Mouse (Mus musculus): ENCODE measurements around the gene Trim16. TPM values are rescaled to one million over a fixed set of nuclear protein-coding genes. Genes with fewer than 3 reads are reported as not detected.
A peak's percentile ranks its signal among the peaks of the same experiment; 100 is the strongest.

The Trim16 gene
- total RNA-seq, 1 experiment from 2014 or later, result 16.1 TPM

DNA sequence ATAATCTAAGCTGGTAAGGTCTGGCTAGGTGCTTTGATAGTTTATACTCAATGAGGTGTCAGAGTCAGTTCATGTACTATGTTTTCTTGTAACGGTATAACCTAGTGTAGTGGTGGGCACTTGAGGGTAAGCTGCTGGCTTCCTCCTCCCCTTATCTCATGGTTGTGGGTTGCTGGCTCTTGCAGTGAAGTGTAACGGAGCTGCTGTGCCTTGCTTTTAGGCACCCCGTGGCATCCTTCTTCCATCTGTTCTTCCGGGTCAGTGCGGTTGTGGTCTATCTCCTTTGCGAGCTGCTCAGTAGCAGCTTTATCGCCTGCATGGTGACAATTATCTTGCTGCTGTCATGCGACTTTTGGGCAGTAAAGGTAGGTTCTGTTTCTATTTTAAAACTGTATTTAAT lies 63.4 kb downstream of the Trim16 start:
- peak; percentile 51 for ATAC-seq (replicated peaks; ENCODE audit: low read depth, poor library complexity, severe bottlenecking)

DNA sequence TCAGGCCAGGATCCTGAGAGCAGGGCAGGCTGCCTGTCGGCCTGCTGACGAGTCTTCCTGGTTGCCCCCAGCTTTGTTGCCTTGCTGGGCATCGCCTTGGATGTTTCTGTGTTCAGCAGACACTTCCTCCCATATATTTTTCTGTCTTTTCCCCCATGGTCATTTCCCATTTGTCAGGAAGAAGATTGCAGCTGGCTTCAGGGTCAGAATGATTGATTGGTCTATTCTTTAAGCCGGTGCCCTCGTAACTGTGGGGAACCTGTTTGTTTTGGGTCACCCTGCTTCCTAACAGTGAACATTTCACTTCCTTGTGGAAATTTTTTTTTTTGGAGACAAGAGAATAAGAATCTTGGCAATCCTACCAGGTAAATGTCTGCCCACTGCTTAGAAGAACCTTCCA lies 65.3 kb downstream of the Trim16 start:
- ATAC-seq (replicated peaks; ENCODE audit: low read depth, poor library complexity, severe bottlenecking), result no peak

DNA sequence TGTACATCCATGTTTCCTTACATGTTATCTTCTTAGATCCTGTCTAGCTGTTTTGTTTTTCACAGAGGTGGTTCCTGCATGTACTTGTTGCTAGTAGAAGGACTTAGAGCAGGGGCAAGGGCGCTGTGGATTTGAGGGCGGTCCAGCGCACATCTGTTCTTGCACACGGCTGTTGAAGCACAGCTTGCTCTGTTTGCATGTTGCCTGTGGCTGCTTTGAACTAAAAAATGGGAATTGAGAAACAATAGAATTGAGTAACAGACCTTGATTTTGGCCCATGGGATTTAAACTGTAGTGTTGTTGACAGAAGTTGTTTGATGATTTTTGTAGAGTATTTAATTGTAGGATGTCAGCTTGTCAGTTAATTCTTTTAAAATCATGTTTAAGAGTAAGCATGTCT lies 70.8 kb downstream of the Trim16 start:
- no peak for ATAC-seq (replicated peaks; ENCODE audit: low read depth, poor library complexity, severe bottlenecking)

DNA sequence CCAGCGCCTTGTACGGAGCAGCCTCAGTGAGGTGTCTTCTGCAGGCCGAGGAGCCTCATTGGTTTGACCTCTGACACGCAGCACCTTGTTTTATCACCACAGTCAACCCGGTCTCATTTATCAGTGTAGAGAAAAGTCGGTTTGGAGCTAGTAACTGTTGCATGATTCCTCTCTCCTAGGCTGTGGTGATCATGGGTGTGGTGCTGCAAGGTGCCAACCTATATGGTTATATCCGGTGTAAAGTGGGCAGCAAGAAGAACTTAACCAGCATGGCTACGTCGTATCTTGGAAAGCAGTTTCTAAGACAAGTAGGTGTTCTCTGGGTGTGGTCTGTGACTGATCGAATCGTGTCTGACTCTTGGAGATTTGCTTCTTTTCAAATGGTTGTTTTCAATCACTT lies 71.7 kb downstream of the Trim16 start:
- no peak for ATAC-seq (replicated peaks; ENCODE audit: low read depth, poor library complexity, severe bottlenecking)

Other genes with a start within 250 kb of the Trim16 start
- gene Trpv2, start 245.7 kb upstream of the Trim16 start, total RNA-seq (2017), result 13.0 and 15.9 TPM in 2 replicates
- 1.8 and 6.9 TPM in 2 replicates for gene Lrrc75a, start 171.7 kb upstream of the Trim16 start, total RNA-seq (2017)
- 13.0 and 28.6 TPM in 2 replicates for gene Mmgt2, start 171.6 kb upstream of the Trim16 start, total RNA-seq (2017)
- gene Zfp287, start 88.3 kb upstream of the Trim16 start, total RNA-seq (2017), result 1.6 and 3.9 TPM in 2 replicates
- gene Gm10428, start 67.1 kb upstream of the Trim16 start, total RNA-seq (2017), result not detected in 2 replicates
- gene Zfp286, start 30.8 kb upstream of the Trim16 start, total RNA-seq (2017), result 4.2 and 5.1 TPM in 2 replicates
- gene Fbxw10, start 26.8 kb downstream of the Trim16 start, total RNA-seq (2017), result 0.58 and 1.2 TPM in 2 replicates
- gene Tvp23b, start 59.2 kb downstream of the Trim16 start, total RNA-seq (2017), result 37.7 and 59.4 TPM in 2 replicates
- not detected in 2 replicates for gene Cdrt4, start 131.0 kb downstream of the Trim16 start, total RNA-seq (2017)
- gene Tekt3, start 241.4 kb downstream of the Trim16 start, total RNA-seq (2017), result not detected in 2 replicates

Measured in common myeloid progenitor, adult 5-6 weeks (primary cell).